Mouse (Mus musculus) embryo, embryonic 11.5 days (tissue): ENCODE results near the gene Cds1.

Experiments used
- DNase-seq: peaks from one replicate; pipeline ENCODE4 v3.0.0-alpha.2; 2012; ENCODE audit warnings: low read depth, low spot score

Gene Cds1

GRCm38 (mm10) chr5:101764554-101765347 lies at the start of gene Cds1:
Gene Cds1, plus strand, starts transcription at chr5:101765130.
- DNase-seq, result peak; percentile 34

GRCm38 (mm10) chr5:101724216-101724615 lies 40.7 kb upstream of the Cds1 start:
- no peak for DNase-seq

- DNase-seq, result no peak
Observed at GRCm38 (mm10) chr5:101724756-101725155, 40.2 kb upstream of the Cds1 start.

DNA sequence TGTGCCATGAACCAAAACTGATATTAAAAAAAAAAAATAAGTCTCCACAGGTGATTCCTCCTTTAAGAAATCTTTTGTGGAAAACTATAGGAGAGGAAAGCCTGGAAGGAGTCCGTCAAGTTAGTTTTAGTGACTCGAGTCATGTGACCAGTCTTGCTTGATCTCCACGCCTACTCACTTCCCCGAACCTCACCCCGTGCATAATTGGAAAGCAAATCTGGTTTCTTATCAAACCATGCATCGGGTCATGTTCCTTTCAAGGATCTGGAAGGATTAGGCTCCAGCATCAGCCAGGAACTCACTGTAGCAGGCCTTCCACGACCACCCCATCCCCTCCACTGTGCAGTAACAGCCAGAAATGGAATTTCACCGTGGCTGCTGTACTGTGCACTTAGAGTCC lies 39.2 kb upstream of the Cds1 start:
- DNase-seq, result no peak

DNA sequence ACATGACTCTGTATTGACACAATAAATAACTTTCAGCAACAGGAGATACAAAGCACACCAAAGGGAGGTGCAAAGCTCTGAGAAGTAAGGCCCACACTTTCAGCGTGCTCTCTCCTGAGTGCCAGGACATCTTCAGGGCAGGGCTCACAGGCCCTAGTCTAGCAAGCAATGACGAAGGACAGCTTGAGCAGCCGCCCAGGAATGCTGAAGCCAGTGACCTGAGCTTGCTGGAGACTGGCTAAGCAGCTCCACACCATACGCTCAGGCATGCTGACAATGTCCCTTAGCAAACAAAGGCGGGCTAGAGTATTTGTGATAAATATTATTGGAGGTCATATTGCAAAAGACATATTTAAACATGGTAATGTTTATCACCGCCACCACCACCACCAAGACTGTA lies 38.6 kb upstream of the Cds1 start:
- no peak for DNase-seq

DNA sequence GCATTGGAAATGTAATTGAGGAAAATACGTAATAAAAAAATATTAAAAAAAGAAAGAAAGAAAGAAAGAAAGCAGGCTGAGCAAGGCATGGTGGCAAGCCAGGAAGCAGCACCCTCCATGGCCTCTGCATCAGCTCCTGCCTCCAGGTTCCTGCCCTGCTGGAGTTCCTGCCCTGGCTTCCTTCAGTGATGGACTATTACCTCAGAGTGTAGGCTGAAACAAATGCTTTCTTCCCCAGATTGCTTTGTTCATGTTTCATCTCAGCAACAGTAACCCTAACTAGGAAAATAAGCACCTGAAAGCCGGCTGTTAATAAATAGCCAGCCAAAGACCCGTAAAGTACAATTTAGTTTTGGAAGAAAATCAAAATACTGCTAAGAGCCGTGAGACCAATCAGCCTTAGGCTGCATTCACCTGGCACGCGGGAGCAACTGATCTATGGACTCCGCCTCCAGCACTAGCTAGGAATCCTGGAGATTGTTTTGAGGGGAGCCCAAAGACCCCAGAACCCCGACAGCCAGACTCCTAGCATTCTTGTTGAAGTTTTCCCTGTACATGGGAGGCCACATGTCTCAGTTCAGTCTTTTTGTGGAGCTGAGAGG lies 36.5 kb upstream of the Cds1 start:
- DNase-seq, result no peak

GRCm38 (mm10) chr5:101737341-101737740 lies 27.6 kb upstream of the Cds1 start:
- no peak for DNase-seq

DNA sequence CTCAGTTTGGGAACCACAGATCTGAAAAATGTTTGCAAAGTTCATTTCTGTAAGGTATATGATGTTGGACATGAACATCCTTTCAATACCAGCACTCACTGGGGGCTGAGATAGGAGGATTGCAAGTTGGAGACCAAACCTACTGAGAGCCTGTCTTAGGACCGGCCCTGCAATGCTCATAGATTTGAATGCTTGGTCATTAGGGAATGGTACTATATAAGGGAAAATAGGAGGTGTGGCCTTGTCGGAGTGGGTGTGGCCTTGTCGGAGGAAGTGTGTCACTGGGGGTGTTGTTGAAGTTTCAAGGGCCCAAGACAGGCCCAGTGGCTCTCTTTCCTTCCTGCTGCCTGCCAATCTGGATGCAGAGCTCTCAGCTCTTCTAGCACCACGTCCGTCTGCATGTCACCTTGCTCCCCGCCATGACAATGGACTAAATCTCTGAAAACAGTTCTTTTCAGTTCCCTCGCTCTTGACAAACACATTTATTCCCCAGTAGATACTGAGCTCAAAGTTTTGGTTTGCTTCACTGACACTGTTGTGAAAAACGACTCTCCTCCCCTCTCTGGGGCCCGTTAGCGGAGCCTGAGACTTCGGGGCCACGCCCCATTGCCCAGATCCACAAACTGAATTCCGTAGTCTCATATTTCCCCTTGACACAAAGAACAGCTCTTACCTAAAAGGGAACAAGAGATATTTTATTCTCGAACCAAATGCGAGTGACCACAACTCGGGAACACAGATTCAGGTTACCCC lies 24.3 kb upstream of the Cds1 start:
- no peak for DNase-seq

DNA sequence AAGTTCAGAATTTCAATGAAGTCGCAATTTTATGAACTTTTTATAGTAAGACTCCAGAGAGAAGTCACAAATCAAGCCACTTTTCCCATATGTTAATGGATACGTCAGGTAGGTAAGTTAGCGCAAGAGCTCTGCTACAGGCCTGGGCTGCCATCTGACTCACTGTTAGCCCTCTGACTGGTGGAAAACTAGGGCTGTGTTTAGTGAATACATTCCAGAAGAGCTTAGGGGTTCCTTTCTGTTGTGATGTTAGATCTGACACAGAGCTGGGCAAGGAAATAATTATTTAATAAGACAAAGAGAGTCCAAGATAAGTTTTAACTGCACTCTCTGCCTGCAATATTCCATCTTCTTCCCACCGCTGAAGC lies 23.7 kb upstream of the Cds1 start:
- no peak for DNase-seq

DNA sequence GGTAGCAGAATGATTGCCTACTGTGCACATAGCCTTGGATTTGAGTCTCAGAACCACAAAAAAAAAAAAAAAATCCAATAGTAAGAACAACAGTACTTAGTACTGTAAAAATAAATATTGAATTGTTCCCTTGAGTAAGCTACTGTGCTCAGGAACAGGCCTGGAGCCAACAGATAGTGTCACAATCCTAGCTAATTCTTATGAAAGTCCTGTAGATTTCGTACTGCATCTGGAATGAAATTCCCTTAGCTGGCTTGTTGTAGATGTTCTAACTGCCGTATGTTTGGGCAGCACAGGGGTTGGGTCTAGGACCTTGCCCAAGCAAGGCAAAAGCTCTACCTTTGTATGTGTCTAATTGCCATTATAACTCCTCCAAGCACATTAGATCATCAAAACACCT lies 22.9 kb upstream of the Cds1 start:
- no peak for DNase-seq

DNA sequence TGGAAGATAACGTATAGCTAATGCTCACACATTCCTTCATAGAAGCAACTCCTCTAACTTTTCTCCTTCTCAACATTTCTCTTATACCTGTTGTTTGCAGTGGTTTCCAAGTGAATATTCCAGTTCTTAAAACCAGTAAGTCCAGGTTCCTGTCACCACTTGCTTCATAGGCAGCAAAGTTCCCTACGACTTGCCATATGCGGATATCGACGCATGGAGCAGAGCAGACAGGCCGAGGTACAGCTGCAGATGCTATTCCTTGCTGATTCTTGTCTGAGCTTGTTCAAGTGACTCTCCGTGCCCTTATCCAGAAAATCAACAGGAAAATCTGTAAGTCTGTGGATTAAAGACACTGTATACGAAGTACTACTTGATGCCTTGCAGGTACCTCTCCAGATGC lies 22.5 kb upstream of the Cds1 start:
- no peak for DNase-seq

DNA sequence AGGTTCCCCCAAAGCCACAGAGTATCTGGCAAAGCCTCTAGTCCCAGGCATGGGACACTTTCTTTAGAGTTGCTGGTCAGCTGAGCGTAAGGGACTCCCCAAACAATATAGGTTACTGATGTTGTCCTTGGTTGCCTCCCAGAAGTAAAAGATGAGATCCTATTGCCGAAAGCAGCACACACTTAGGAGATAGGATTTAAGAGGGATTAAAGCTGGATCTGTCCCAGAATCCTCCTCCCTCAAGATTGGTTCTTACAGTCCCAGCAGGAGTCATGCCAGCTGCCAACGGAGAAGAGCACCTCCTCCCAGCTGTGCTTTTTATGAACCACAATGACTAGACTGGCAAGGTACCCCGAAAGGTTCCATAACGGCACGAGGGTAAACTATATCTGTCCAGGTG lies 20.0 kb upstream of the Cds1 start:
- no peak for DNase-seq

DNA sequence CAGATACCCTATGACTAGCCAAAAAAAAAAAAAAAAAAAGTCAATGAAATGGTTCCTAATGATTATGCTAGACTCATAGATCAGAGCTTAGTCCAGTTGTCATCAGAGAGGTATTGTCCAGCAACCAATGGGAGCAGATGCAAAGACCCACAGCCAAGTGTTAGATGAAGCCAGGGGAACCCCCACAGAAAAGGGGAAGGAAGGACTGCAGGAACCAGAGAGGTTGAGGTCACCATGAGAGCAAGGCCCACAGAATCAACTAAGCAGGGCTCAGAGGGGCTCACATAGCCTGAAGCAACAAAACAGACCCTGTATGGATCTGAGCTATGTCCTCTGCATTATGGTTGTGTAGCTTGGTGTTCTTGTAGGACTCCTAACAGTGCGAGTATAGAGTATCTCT lies 11.2 kb upstream of the Cds1 start:
- DNase-seq, result no peak

- DNase-seq, result no peak
Observed at GRCm38 (mm10) chr5:101757669-101758068, 7.3 kb upstream of the Cds1 start.

- DNase-seq, result no peak
Observed at GRCm38 (mm10) chr5:101761685-101762084, 3.2 kb upstream of the Cds1 start.

DNA sequence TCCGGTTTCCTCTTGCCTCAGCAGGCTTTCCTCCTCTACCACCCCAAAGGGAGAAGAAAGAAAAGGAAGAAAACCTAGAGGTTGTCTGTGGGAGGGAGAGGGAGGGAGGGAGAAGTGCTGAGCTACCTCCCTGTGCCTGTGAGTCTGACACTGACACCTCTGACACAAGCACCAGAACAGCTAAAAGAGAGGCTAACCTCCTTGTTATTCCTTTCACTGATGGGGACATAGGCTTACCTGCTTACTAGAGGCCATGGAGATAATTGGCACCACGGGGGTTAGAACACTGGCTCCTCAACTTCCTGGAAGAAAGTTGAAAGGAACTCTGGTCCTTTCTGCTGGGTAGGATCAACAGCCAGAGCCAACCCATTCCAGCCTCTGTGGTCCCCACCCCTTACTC lies 1.4 kb upstream of the Cds1 start:
- no peak for DNase-seq

DNA sequence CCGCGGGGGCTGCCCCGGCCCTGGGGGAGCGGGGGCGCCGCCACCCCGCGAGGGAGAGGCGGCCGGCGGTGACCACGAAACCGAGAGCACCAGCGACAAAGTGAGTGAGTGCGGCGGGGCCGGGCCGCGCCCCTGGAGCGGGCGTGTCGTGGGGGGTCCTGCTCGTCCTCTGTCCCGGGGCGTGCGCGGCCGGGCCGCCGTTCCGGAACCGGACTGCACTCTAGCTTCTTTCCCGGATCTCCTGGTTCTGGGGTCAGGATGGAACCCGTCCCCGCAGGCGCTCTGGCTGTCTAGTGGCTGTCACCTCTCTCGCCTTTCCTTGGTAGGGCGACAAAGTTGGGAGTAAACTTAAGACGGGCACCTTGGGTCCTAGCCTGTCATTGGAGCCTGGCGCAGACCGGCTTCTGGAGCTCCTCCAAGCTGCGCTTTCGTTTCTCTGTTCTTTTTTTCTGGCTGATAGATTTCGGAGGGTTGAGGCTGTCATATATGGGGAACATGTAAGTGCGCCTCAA lies 516 bp downstream of the Cds1 start:
- DNase-seq, result no peak

- no peak for DNase-seq
Observed at GRCm38 (mm10) chr5:101766248-101766647, 1.3 kb downstream of the Cds1 start.

GRCm38 (mm10) chr5:101767086-101767485 lies 2.2 kb downstream of the Cds1 start:
- no peak for DNase-seq

GRCm38 (mm10) chr5:101767486-101767885 lies 2.6 kb downstream of the Cds1 start:
- no peak for DNase-seq

GRCm38 (mm10) chr5:101768558-101768957 lies 3.6 kb downstream of the Cds1 start:
- no peak for DNase-seq

DNA sequence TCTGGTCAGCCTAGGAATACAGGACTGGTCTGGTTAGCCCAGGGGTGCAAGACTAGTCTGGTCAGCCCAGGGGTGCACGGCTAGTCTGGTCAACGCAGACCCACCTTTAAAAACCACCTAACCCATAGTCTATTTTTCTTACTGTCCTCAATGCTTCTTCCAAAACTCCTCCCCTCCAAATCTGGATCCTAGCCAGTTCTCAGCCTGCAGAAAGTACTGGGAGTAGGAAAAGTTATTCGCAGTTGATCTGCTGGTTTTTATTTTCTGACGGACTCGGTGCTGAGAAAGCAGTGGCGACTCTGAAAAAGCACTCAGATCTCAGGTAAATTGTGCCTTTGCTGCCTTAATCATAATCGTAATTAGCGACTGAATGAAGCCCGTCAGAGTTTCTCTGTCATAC lies 7.7 kb downstream of the Cds1 start:
- DNase-seq, result no peak

DNA sequence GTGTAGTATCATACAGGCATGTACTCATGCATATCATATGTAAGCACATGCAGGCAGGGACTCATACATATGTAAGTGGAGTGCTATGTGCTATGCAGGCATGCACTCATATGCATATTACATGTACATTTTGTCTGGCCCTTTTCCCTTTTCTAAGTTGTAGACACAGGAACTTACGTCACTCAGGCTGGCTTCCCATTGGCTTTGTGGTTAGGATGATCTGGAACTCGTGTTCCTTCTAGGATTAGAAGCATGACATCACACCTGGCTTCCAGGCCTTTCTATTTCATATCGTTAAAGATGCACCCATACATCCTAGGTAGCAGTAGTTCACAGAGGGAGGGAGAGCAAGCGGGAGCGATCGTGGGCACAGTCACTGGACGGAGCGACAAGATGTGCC lies 10.3 kb downstream of the Cds1 start:
- DNase-seq, result no peak
